Mouse (Mus musculus): Measurements from ENCODE around the gene Elmo2. TPM values are rescaled to one million over a fixed set of nuclear protein-coding genes. Genes with fewer than 3 reads are reported as not detected.

Elmo2 gene
- polyA plus RNA-seq, 1 experiment from 2014 or later, result 21.7 TPM

GRCm38 (mm10) chr2:165321981-165322735 lies 4.1 kb downstream of the Elmo2 start:
- Histone ChIP-seq H3K4me2 (no peak overlapping the region), H3K27me3 (replicated peaks) (no peaks in the 10 kb centered on the region), H3K9ac (no peak overlapping the region), H3K36me3 (no peaks in the 10 kb centered on the region), H3K27ac (no peak overlapping the region), H3K4me3 (no peak overlapping the region), H3K9me3 (replicated peaks) (no peaks in the 10 kb centered on the region), H3K4me1 (peaks cover 93% of the 10 kb centered on the region)
- 63% methylated on average over 22 of the region's 22 CpGs for WGBS (ENCODE audit: insufficient replicate concordance)
- no peak for ATAC-seq

- Histone ChIP-seq H3K27me3 (replicated peaks) (no peaks in the 10 kb centered on the region), H3K4me1 (peaks cover 95% of the 10 kb centered on the region), H3K9ac (no peak overlapping the region), H3K9me3 (replicated peaks) (no peaks in the 10 kb centered on the region), H3K27ac (peak overlapping the region; percentile 59; the same call in 1 of the 2 replicates), H3K4me2 (peak overlapping the region; percentile 19; the same call in 1 of the 2 replicates), H3K36me3 (no peaks in the 10 kb centered on the region), H3K4me3 (no peak overlapping the region)
- ATAC-seq, result no peak
- 63% methylated on average over 8 of the region's 8 CpGs for WGBS (ENCODE audit: insufficient replicate concordance)
These were observed 4.8 kb downstream of the Elmo2 start for GRCm38 (mm10) chr2:165321381-165321888.

GRCm38 (mm10) chr2:165320531-165321150 lies 5.6 kb downstream of the Elmo2 start:
- Histone ChIP-seq H3K36me3 (peaks cover 8% of the 10 kb centered on the region), H3K27me3 (replicated peaks) (no peaks in the 10 kb centered on the region), H3K4me3 (no peak overlapping the region), H3K4me1 (peaks cover 99% of the 10 kb centered on the region), H3K9me3 (replicated peaks) (no peaks in the 10 kb centered on the region), H3K9ac (no peak overlapping the region), H3K27ac (peak overlapping the region; percentile 59; the same call in 1 of the 2 replicates), H3K4me2 (peak overlapping the region; percentile 29)
- no peak for ATAC-seq
- WGBS (ENCODE audit: insufficient replicate concordance), result 31% methylated on average over 12 of the region's 12 CpGs

- Histone ChIP-seq H3K36me3 (peaks cover 19% of the 10 kb centered on the region), H3K4me1 (peaks cover 91% of the 10 kb centered on the region), H3K27ac (no peak overlapping the region), H3K27me3 (replicated peaks) (no peaks in the 10 kb centered on the region), H3K4me2 (no peak overlapping the region), H3K4me3 (no peak overlapping the region), H3K9me3 (replicated peaks) (no peaks in the 10 kb centered on the region), H3K9ac (no peak overlapping the region)
- 32% methylated on average over 4 of the region's 4 CpGs for WGBS (ENCODE audit: insufficient replicate concordance)
- no peak for ATAC-seq
These were observed 6.8 kb downstream of the Elmo2 start for GRCm38 (mm10) chr2:165319503-165319902.

- no peak overlapping the region for H3K9ac ChIP-seq
- no peak for ATAC-seq
- no peak overlapping the region for H3K4me2 ChIP-seq
- no peak overlapping the region for H3K4me3 ChIP-seq
- H3K27ac ChIP-seq, result no peak overlapping the region
- WGBS (ENCODE audit: insufficient replicate concordance), result 64% methylated on average over 7 of the region's 7 CpGs
- peaks cover 85% of the 10 kb centered on the region for H3K4me1 ChIP-seq
- no peaks in the 10 kb centered on the region for H3K27me3 ChIP-seq (replicated peaks)
- H3K9me3 ChIP-seq (replicated peaks), result no peaks in the 10 kb centered on the region
- H3K36me3 ChIP-seq, result peaks cover 25% of the 10 kb centered on the region
These were observed 7.3 kb downstream of the Elmo2 start for GRCm38 (mm10) chr2:165318941-165319340.

- Histone ChIP-seq H3K4me3 (no peak overlapping the region), H3K27ac (peak overlapping the region; percentile 55), H3K27me3 (replicated peaks) (no peaks in the 10 kb centered on the region), H3K4me2 (peak overlapping the region; percentile 15; the same call in 1 of the 2 replicates), H3K9ac (no peak overlapping the region), H3K4me1 (peaks cover 75% of the 10 kb centered on the region), H3K9me3 (replicated peaks) (no peaks in the 10 kb centered on the region), H3K36me3 (peaks cover 37% of the 10 kb centered on the region)
- 29% methylated on average over 16 of the region's 16 CpGs for WGBS (ENCODE audit: insufficient replicate concordance)
- ATAC-seq, result peak; percentile 33; the same call in 1 of the 2 replicates
These were observed 8.5 kb downstream of the Elmo2 start for GRCm38 (mm10) chr2:165317621-165318263.

GRCm38 (mm10) chr2:165316837-165317473 lies 9.3 kb downstream of the Elmo2 start:
- H3K4me1 ChIP-seq, result peaks cover 67% of the 10 kb centered on the region
- no peaks in the 10 kb centered on the region for H3K27me3 ChIP-seq (replicated peaks)
- 48% methylated on average over 9 of the region's 9 CpGs for WGBS (ENCODE audit: insufficient replicate concordance)
- H3K9me3 ChIP-seq (replicated peaks), result no peaks in the 10 kb centered on the region
- peak; percentile 16; the same call in 1 of the 2 replicates for ATAC-seq
- H3K9ac ChIP-seq, result no peak overlapping the region
- peaks cover 43% of the 10 kb centered on the region for H3K36me3 ChIP-seq
- peak overlapping the region; percentile 55 for H3K27ac ChIP-seq
- H3K4me3 ChIP-seq, result no peak overlapping the region
- H3K4me2 ChIP-seq, result peak overlapping the region; percentile 15; the same call in 1 of the 2 replicates

GRCm38 (mm10) chr2:165316204-165316603 lies 10.1 kb downstream of the Elmo2 start:
- Histone ChIP-seq H3K27ac (no peak overlapping the region), H3K4me1 (peaks cover 59% of the 10 kb centered on the region)

GRCm38 (mm10) chr2:165314197-165314596 lies 12.1 kb downstream of the Elmo2 start:
- Histone ChIP-seq H3K4me3 (no peak overlapping the region), H3K27me3 (replicated peaks) (no peaks in the 10 kb centered on the region), H3K4me2 (no peak overlapping the region), H3K9me3 (replicated peaks) (no peaks in the 10 kb centered on the region), H3K9ac (no peak overlapping the region), H3K36me3 (peaks cover 69% of the 10 kb centered on the region), H3K27ac (no peak overlapping the region), H3K4me1 (peaks cover 39% of the 10 kb centered on the region)
- WGBS (ENCODE audit: insufficient replicate concordance), result 80% methylated on average over 8 of the region's 8 CpGs
- ATAC-seq, result no peak

More at GRCm38 (mm10) chr2:165316204-165316603, 10.1 kb downstream of the Elmo2 start:
- ATAC-seq, result no peak
- Histone ChIP-seq H3K4me2 (no peak overlapping the region), H3K27me3 (replicated peaks) (no peaks in the 10 kb centered on the region), H3K4me3 (no peak overlapping the region), H3K36me3 (peaks cover 49% of the 10 kb centered on the region), H3K9ac (no peak overlapping the region), H3K9me3 (replicated peaks) (no peaks in the 10 kb centered on the region)
- 71% methylated on average over 10 of the region's 10 CpGs for WGBS (ENCODE audit: insufficient replicate concordance)

- peaks cover 79% of the 10 kb centered on the region for H3K36me3 ChIP-seq
- H3K4me2 ChIP-seq, result no peak overlapping the region
- no peaks in the 10 kb centered on the region for H3K27me3 ChIP-seq (replicated peaks)
- WGBS (ENCODE audit: insufficient replicate concordance), result 76% methylated on average over 7 of the region's 7 CpGs
- no peak for ATAC-seq
- peaks cover 21% of the 10 kb centered on the region for H3K4me1 ChIP-seq
- no peak overlapping the region for H3K27ac ChIP-seq
- H3K9ac ChIP-seq, result no peak overlapping the region
- no peak overlapping the region for H3K4me3 ChIP-seq
- H3K9me3 ChIP-seq (replicated peaks), result no peaks in the 10 kb centered on the region
These were observed 13.9 kb downstream of the Elmo2 start for GRCm38 (mm10) chr2:165312381-165312780.

GRCm38 (mm10) chr2:165311577-165311976 lies 14.7 kb downstream of the Elmo2 start:
- H3K9ac ChIP-seq, result no peak overlapping the region
- 84% methylated on average over 12 of the region's 12 CpGs for WGBS (ENCODE audit: insufficient replicate concordance)
- no peaks in the 10 kb centered on the region for H3K27me3 ChIP-seq (replicated peaks)
- peaks cover 13% of the 10 kb centered on the region for H3K4me1 ChIP-seq
- no peak overlapping the region for H3K4me3 ChIP-seq
- no peak overlapping the region for H3K27ac ChIP-seq
- H3K9me3 ChIP-seq (replicated peaks), result no peaks in the 10 kb centered on the region
- no peak for ATAC-seq
- peaks cover 84% of the 10 kb centered on the region for H3K36me3 ChIP-seq
- H3K4me2 ChIP-seq, result no peak overlapping the region
